Mouse (Mus musculus) midbrain, embryonic 11.5 days (tissue): Measurements from ENCODE around the gene 1700020A23Rik. TPM values are rescaled to one million over a fixed set of nuclear protein-coding genes. Genes with fewer than 3 reads are reported as not detected.

ENCODE experiments used
- ATAC-seq: fragments of 200-750 bp; cut with Nextera tagmentation; 2 replicates; pipeline ENCODE4 v1.8.0; 2017; ENCODE audit warnings: moderate TSS enrichment, moderate library complexity; ENCODE audit not compliant: low FRiP score
- DNase-seq: peaks from one replicate; pipeline ENCODE4 v3.0.0; 2015; ENCODE audit warnings: low spot score; ENCODE audit errors: missing footprints
- H3K27ac ChIP-seq: fragments of 300-500 bp; sonication (generic); 2 replicates; pipeline ENCODE4 v1.5.1; 2014; ENCODE audit warnings: low read depth, low read length
- H3K27me3 ChIP-seq: fragments of 300-500 bp; sonication (generic); 2 replicates; pipeline ENCODE4 v1.6.1; 2014; ENCODE audit warnings: mild to moderate bottlenecking, low read length, moderate library complexity, mixed read lengths; ENCODE audit not compliant: control insufficient read depth, insufficient read depth
- H3K36me3 ChIP-seq: fragments of 300-500 bp; sonication (generic); 2 replicates; pipeline ENCODE4 v1.6.1; 2014; ENCODE audit warnings: mild to moderate bottlenecking, low read length, moderate library complexity, mixed read lengths; ENCODE audit not compliant: control insufficient read depth, insufficient read depth
- H3K4me1 ChIP-seq: fragments of 300-500 bp; sonication (generic); 2 replicates; pipeline ENCODE4 v1.6.1; 2014; ENCODE audit warnings: low read length; ENCODE audit not compliant: control insufficient read depth, insufficient read depth
- H3K4me2 ChIP-seq: fragments of 300-500 bp; sonication (generic); 2 replicates; pipeline ENCODE4 v1.6.1; 2014; ENCODE audit warnings: mild to moderate bottlenecking, moderate library complexity
- H3K4me3 ChIP-seq: fragments of 300-500 bp; sonication (generic); 2 replicates; pipeline ENCODE4 v1.5.1; 2014; ENCODE audit warnings: low read depth, low read length
- H3K9ac ChIP-seq: fragments of 300-500 bp; sonication (generic); 2 replicates; pipeline ENCODE4 v1.6.1; 2014; ENCODE audit warnings: low read length
- H3K9me3 ChIP-seq: fragments of 300-500 bp; sonication (generic); 2 replicates; pipeline ENCODE4 v1.6.1; 2016; ENCODE audit warnings: low read length; ENCODE audit not compliant: control insufficient read depth
- WGBS: fragments of 180-500 bp; shearing (Covaris S2); extraction: QIAGEN DNeasy Blood & Tissue Kit; methylation state at CpG from one replicate; pipeline ENCODE4 v1.1.7; 2014; 5-methylcytosine and 5-hydroxymethylcytosine counted together
- polyA plus RNA-seq: library from polyadenylated mRNA; unstranded; fragments of >200 nt; fragmentation: Nextera tagmentation; extraction: Ambion mirVana; gene quantifications from 2 replicates; pipeline ENCODE4 v1.2.1, GENCODE M21; 2014

1700020A23Rik gene
- polyA plus RNA-seq, 1 experiment from 2014 or later = not detected

GRCm38 (mm10) chr2:130424126-130424853 lies 19.2 kb downstream of the 1700020A23Rik start, which contains the start of the genes Vps16 and Pced1a:
TSS of gene Vps16 (plus strand) at chr2:130424339.
TSS of gene Pced1a (minus strand) at chr2:130424701.
- Histone ChIP-seq H3K4me3 (peak within 1 kb of the TSS; percentile 60), H3K36me3 (no peaks in the 10 kb centered on the region; the same call in 1 of the 2 replicates), H3K27me3 (no peaks in the 10 kb centered on the region), H3K27ac (peak within 1 kb of the TSS; percentile 58), H3K4me1 (peaks cover 12% of the 10 kb centered on the region), H3K9ac (peak within 1 kb of the TSS; percentile 76), H3K9me3 (no peaks in the 10 kb centered on the region), H3K4me2 (peak within 1 kb of the TSS; percentile 83)
- WGBS = under 1% methylated on average over 58 of the region's 58 CpGs
- DNase-seq (peak; percentile 100), ATAC-seq (peak; percentile 96)

- Histone ChIP-seq H3K27ac (no peak overlapping the region), H3K4me2 (peak overlapping the region; percentile 83), H3K4me1 (peaks cover 12% of the 10 kb centered on the region), H3K9me3 (no peaks in the 10 kb centered on the region), H3K27me3 (no peaks in the 10 kb centered on the region), H3K9ac (peak overlapping the region; percentile 76), H3K4me3 (peak overlapping the region; percentile 60), H3K36me3 (no peaks in the 10 kb centered on the region; the same call in 1 of the 2 replicates)
- no peak for ATAC-seq
- WGBS = 61% methylated on average over 5 of the region's 5 CpGs
- DNase-seq = peak; percentile 86
Measured at GRCm38 (mm10) chr2:130425112-130425511, 20.1 kb downstream of the 1700020A23Rik start.

- no peak overlapping the region for H3K4me2 ChIP-seq
- WGBS = 80% methylated on average over 2 of the region's 2 CpGs
- H3K27ac ChIP-seq = no peak overlapping the region
- DNase-seq (no peak), ATAC-seq (no peak)
- no peaks in the 10 kb centered on the region for H3K27me3 ChIP-seq
- no peak overlapping the region for H3K9ac ChIP-seq
- H3K36me3 ChIP-seq = no peaks in the 10 kb centered on the region
- no peaks in the 10 kb centered on the region for H3K9me3 ChIP-seq
- peaks cover 6% of the 10 kb centered on the region for H3K4me1 ChIP-seq
- no peak overlapping the region for H3K4me3 ChIP-seq
Measured at GRCm38 (mm10) chr2:130429851-130430250, 24.8 kb downstream of the 1700020A23Rik start.

- no peaks in the 10 kb centered on the region for H3K36me3 ChIP-seq
- no peaks in the 10 kb centered on the region for H3K9me3 ChIP-seq
- H3K27me3 ChIP-seq = no peaks in the 10 kb centered on the region
- no peak overlapping the region for H3K9ac ChIP-seq
- peaks cover under 1% of the 10 kb centered on the region; the same call in 1 of the 2 replicates for H3K4me1 ChIP-seq
- ATAC-seq = no peak
- no peak overlapping the region for H3K27ac ChIP-seq
- no peak overlapping the region for H3K4me2 ChIP-seq
- WGBS = 86% methylated on average over 3 of the region's 3 CpGs
- no peak for DNase-seq
- no peak overlapping the region for H3K4me3 ChIP-seq
Measured at GRCm38 (mm10) chr2:130430484-130430883, 25.4 kb downstream of the 1700020A23Rik start.

DNA sequence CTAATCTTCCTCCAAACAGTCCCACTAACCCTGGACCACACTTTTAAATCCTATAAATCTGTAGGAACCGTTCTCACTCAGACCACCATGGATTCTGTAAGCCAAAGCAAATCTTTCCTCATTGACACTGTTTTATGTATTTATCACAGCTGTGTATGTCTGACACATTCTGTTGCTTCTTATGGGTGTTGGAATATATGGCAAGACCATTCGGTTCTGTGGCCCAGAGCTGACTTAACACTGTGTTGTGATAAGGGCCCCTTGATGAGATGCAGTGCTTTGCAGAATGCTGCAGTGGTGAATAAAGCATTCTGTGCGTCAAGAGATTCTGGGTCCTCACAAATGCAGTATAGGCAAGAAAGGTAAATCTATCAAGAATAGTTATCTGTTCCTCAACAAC lies 27.1 kb downstream of the 1700020A23Rik start:
- Histone ChIP-seq H3K4me1 (no peaks in the 10 kb centered on the region), H3K4me2 (no peak overlapping the region), H3K9ac (no peak overlapping the region), H3K36me3 (no peaks in the 10 kb centered on the region), H3K27me3 (no peaks in the 10 kb centered on the region), H3K9me3 (no peaks in the 10 kb centered on the region), H3K27ac (no peak overlapping the region), H3K4me3 (no peak overlapping the region)
- 92% methylated on average over 3 of the region's 3 CpGs for WGBS
- ATAC-seq (no peak), DNase-seq (no peak)

GRCm38 (mm10) chr2:130433152-130433551 lies 28.1 kb downstream of the 1700020A23Rik start:
- DNase-seq (peak; percentile 91), ATAC-seq (0 out of 2 replicates have a peak, but pooled peaks have one; percentile 42)
- 33% methylated on average over 4 of the region's 4 CpGs for WGBS

GRCm38 (mm10) chr2:130436769-130437168 lies 31.7 kb downstream of the 1700020A23Rik start:
- WGBS = 100% methylated on average over 1 of the region's 1 CpGs
- DNase-seq (no peak), ATAC-seq (no peak)
- Histone ChIP-seq H3K27ac (no peak overlapping the region), H3K4me2 (no peak overlapping the region), H3K4me1 (no peaks in the 10 kb centered on the region), H3K9me3 (no peaks in the 10 kb centered on the region), H3K9ac (no peak overlapping the region), H3K36me3 (peaks cover 23% of the 10 kb centered on the region), H3K27me3 (no peaks in the 10 kb centered on the region), H3K4me3 (no peak overlapping the region)

More at GRCm38 (mm10) chr2:130433152-130433551, 28.1 kb downstream of the 1700020A23Rik start:
- Histone ChIP-seq H3K4me3 (no peak overlapping the region), H3K9me3 (no peaks in the 10 kb centered on the region), H3K9ac (no peak overlapping the region), H3K4me1 (no peaks in the 10 kb centered on the region), H3K27ac (no peak overlapping the region), H3K4me2 (no peak overlapping the region), H3K27me3 (no peaks in the 10 kb centered on the region), H3K36me3 (peaks cover 3% of the 10 kb centered on the region; the same call in 1 of the 2 replicates)

DNA sequence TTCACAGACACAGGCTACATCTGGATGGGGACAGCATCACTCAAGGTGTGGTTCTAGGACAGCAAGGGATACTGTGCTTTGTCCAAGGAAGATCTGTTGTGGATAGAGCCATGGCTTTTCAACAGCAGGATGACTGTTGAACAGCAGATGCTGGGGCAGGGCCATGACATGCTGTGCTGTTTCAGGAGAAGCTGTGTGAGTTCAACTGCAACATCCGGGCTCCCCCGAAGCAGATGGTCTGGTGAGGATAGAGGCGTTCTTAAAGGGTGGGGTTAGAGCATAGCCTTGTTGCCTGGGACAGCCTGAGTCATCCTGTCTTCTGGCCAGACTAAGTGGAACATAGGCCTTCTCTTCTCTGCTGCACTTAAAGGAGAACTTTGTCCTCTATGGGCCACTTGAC lies 33.8 kb downstream of the 1700020A23Rik start:
- DNase-seq (no peak), ATAC-seq (no peak)
- Histone ChIP-seq H3K4me3 (no peak overlapping the region), H3K9me3 (no peaks in the 10 kb centered on the region), H3K4me2 (no peak overlapping the region), H3K36me3 (peaks cover 26% of the 10 kb centered on the region), H3K4me1 (no peaks in the 10 kb centered on the region), H3K27me3 (no peaks in the 10 kb centered on the region), H3K27ac (no peak overlapping the region), H3K9ac (no peak overlapping the region)
- WGBS = 97% methylated on average over 3 of the region's 3 CpGs

GRCm38 (mm10) chr2:130439840-130440480 lies 34.9 kb downstream of the 1700020A23Rik start:
- Histone ChIP-seq H3K9ac (no peak overlapping the region), H3K4me2 (no peak overlapping the region), H3K27me3 (no peaks in the 10 kb centered on the region), H3K4me1 (no peaks in the 10 kb centered on the region), H3K27ac (no peak overlapping the region), H3K4me3 (no peak overlapping the region), H3K9me3 (no peaks in the 10 kb centered on the region), H3K36me3 (peaks cover 26% of the 10 kb centered on the region)
- DNase-seq (no peak), ATAC-seq (no peak)
- WGBS = 89% methylated on average over 4 of the region's 4 CpGs
